Mouse (Mus musculus): ENCODE data around the gene Itsn2. TPM values are rescaled to one million over a fixed set of nuclear protein-coding genes. Genes with fewer than 3 reads are reported as not detected.
"Not testable (repeated sequence)": the region's sequence is repeated elsewhere in the genome, so short reads cannot be mapped to it uniquely, and the experiment has no call there.

Itsn2 gene
- polyA plus RNA-seq (2015; fragmentation: Nextera tagmentation; extraction: Ambion mirVana), result 38.3 and 39.6 TPM in 2 replicates

- peak; percentile 92 for ATAC-seq
- under 1% methylated on average over 45 of the region's 49 CpGs for WGBS
- Histone ChIP-seq H3K9ac (peak within 1 kb of the TSS; percentile 88), H3K4me2 (replicated peaks) (peak within 1 kb of the TSS; percentile 85), H3K4me1 (replicated peaks) (peaks cover 5% of the 10 kb centered on the region; the same call in 1 of the 2 replicates), H3K27me3 (replicated peaks) (no peaks in the 10 kb centered on the region), H3K9me3 (no peaks in the 10 kb centered on the region), H3K36me3 (no peaks in the 10 kb centered on the region), H3K27ac (peak within 1 kb of the TSS; percentile 86), H3K4me3 (replicated peaks) (peak within 1 kb of the TSS; percentile 96)
These were observed at the start of gene Itsn2, which contains the start of gene Gm3625 for GRCm38 (mm10) chr12:4592541-4593165. Gene Itsn2, plus strand, starts transcription at chr12:4592638. Gene Gm3625, minus strand, starts transcription at chr12:4592927.

GRCm38 (mm10) chr12:4544400-4544919, 48.0 kb upstream of the Itsn2 start:
- Histone ChIP-seq H3K9ac (no peak overlapping the region), H3K4me3 (replicated peaks) (no peak overlapping the region), H3K27me3 (replicated peaks) (no peaks in the 10 kb centered on the region), H3K36me3 (no peaks in the 10 kb centered on the region), H3K4me2 (replicated peaks) (no peak overlapping the region), H3K9me3 (no peaks in the 10 kb centered on the region), H3K27ac (no peak overlapping the region), H3K4me1 (replicated peaks) (no peaks in the 10 kb centered on the region; the same call in 1 of the 2 replicates)
- WGBS, result 82% methylated on average over 5 of the region's 5 CpGs
- no peak for ATAC-seq

- no peak overlapping the region for H3K27ac ChIP-seq
- H3K27me3 ChIP-seq (replicated peaks), result no peaks in the 10 kb centered on the region
- no peaks in the 10 kb centered on the region; the same call in 1 of the 2 replicates for H3K4me1 ChIP-seq (replicated peaks)
- no peak overlapping the region for H3K9ac ChIP-seq
- H3K9me3 ChIP-seq, result no peaks in the 10 kb centered on the region
- H3K4me3 ChIP-seq (replicated peaks), result no peak overlapping the region
- ATAC-seq, result no peak
- no peaks in the 10 kb centered on the region for H3K36me3 ChIP-seq
- H3K4me2 ChIP-seq (replicated peaks), result no peak overlapping the region
These were observed 47.0 kb upstream of the Itsn2 start for GRCm38 (mm10) chr12:4545425-4545824.

DNA sequence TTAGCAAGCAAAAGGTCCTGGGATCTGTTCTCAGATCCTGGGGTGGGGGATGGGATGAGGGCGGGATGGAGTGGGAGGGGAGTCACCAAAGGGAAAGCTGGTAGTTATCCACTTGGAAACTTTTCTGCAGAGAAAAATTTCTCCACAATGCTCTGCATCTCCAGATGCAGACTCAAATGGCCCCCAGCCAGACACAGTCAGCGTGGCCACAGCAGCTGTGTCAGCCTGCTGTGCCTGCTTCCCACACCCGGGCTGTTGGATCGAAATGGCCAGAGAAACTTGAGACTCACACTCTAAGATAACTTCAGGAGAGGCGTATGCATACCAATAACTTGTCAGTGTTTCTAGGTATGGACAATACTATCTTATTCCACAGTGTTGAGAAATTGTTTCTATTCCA, 45.9 kb upstream of the Itsn2 start:
- no peak overlapping the region for H3K4me2 ChIP-seq (replicated peaks)
- H3K9ac ChIP-seq, result no peak overlapping the region
- H3K9me3 ChIP-seq, result no peaks in the 10 kb centered on the region
- H3K27me3 ChIP-seq (replicated peaks), result no peaks in the 10 kb centered on the region
- no peaks in the 10 kb centered on the region for H3K36me3 ChIP-seq
- WGBS, result 50% methylated on average over 5 of the region's 5 CpGs
- H3K4me1 ChIP-seq (replicated peaks), result no peaks in the 10 kb centered on the region; the same call in 1 of the 2 replicates
- H3K27ac ChIP-seq, result no peak overlapping the region
- ATAC-seq, result peak; percentile 51
- no peak overlapping the region for H3K4me3 ChIP-seq (replicated peaks)

DNA sequence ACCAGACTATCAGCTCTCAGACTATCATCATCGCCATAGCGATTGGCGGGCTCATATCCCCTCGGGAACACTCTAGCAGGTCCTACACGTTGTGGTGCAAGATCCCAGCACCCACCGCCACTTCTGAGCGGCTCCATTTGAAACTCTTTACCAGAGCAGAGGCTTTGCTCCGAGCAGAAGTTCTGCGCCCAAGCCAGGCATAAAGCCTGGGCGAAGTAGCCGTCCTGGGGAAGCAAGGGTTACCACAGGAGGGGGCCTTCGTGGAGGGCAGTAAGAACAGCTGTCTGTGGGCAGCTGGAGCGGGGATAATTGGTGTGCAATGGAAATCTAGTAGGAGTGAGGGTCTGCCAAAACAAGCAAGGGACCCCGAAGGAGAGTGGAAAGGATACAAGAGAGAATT, 44.9 kb upstream of the Itsn2 start:
- Histone ChIP-seq H3K4me2 (replicated peaks) (no peak overlapping the region), H3K27me3 (replicated peaks) (no peaks in the 10 kb centered on the region), H3K9me3 (no peaks in the 10 kb centered on the region), H3K9ac (no peak overlapping the region), H3K27ac (no peak overlapping the region), H3K36me3 (no peaks in the 10 kb centered on the region), H3K4me3 (replicated peaks) (no peak overlapping the region), H3K4me1 (replicated peaks) (no peaks in the 10 kb centered on the region; the same call in 1 of the 2 replicates)
- WGBS, result 67% methylated on average over 14 of the region's 14 CpGs
- no peak for ATAC-seq

DNA sequence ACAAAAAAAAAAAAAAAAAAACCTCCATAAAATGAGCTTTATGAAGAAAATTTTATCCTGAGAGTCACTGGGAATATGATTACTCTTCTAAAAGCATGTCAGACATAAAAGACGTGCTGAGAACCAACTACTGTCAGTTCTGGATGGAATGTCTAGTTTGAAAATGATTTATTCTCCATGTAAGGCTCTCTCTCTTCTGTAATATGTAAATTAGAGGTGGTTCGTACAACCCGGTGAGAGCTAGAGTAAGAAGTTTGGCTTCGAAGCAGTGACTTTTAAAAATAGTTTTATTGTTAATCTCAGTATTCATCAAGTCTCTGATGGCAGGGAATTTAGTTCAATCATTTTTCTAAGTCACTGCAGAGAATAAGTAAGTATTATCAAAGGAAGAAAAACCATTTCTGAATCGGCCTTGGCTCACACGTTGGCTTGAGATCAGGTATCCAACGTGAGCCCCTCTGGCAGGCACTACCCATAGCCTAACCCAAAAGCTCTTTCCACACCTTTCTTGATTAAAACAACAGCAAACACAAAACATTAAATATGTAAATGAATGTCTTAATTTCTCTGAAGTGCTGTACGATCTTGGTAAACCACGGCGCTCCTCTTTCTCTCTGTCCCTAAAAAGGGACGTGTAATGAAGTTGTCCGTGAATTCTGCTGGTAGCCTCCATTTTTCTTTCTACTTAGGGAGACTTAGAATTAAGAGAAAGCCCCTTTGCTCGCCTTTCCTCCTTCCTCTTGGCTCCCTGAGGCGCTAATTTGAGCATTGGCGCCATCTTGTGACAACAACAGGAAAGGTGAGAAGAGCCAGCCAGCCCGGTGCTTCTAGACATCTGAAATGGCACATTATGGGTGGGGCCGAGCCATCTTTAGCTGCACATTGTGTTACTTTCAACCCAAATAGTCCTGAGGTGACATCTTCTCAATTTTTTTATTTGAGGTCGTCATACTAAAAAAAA, 44.1 kb upstream of the Itsn2 start:
- H3K9ac ChIP-seq, result no peak overlapping the region

GRCm38 (mm10) chr12:4553704-4554103, 38.7 kb upstream of the Itsn2 start:
- H3K4me2 ChIP-seq (replicated peaks); H3K4me3 ChIP-seq (replicated peaks); H3K9me3 ChIP-seq; H3K36me3 ChIP-seq; H3K27ac ChIP-seq; ATAC-seq; H3K9ac ChIP-seq; H3K4me1 ChIP-seq (replicated peaks); H3K27me3 ChIP-seq (replicated peaks): not testable (repeated sequence)
- WGBS, result 67% methylated on average over 3 of the region's 3 CpGs

More for the DNA sequence above, 44.1 kb upstream of the Itsn2 start:
- Histone ChIP-seq H3K4me1 (replicated peaks) (no peaks in the 10 kb centered on the region; the same call in 1 of the 2 replicates), H3K27ac (no peak overlapping the region), H3K9me3 (no peaks in the 10 kb centered on the region), H3K4me2 (replicated peaks) (peak overlapping the region; percentile 41), H3K36me3 (no peaks in the 10 kb centered on the region), H3K4me3 (replicated peaks) (peak overlapping the region; percentile 12; the same call in 1 of the 2 replicates), H3K27me3 (replicated peaks) (no peaks in the 10 kb centered on the region)
- 22% methylated on average over 18 of the region's 18 CpGs for WGBS
- ATAC-seq, result peak; percentile 68

DNA sequence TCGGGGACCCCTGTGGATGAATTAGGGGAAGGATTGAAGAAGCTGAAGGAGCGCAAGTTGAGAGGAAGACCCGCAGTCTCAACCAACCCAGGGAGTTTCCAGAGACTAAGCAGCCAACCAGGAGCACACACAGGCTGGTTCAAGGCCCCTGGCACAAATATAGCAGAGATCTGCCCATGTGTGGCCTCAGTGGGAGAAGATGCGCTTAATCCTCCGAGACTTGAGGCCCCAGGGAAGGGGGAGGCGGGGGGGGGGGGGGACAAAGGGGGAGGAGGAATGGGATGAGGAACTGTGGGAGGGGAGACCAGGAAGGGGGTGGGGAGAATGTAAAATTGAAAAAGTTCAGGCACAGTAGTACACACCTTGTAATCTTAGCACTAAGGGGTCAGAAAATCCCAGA, 37.0 kb upstream of the Itsn2 start:
- Histone ChIP-seq H3K4me3 (replicated peaks) (no peak overlapping the region), H3K4me1 (replicated peaks) (no peaks in the 10 kb centered on the region; the same call in 1 of the 2 replicates), H3K36me3 (no peaks in the 10 kb centered on the region), H3K9me3 (no peaks in the 10 kb centered on the region), H3K9ac (no peak overlapping the region), H3K27ac (no peak overlapping the region), H3K4me2 (replicated peaks) (no peak overlapping the region), H3K27me3 (replicated peaks) (no peaks in the 10 kb centered on the region)
- no peak for ATAC-seq
- WGBS, result 70% methylated on average over 5 of the region's 6 CpGs

DNA sequence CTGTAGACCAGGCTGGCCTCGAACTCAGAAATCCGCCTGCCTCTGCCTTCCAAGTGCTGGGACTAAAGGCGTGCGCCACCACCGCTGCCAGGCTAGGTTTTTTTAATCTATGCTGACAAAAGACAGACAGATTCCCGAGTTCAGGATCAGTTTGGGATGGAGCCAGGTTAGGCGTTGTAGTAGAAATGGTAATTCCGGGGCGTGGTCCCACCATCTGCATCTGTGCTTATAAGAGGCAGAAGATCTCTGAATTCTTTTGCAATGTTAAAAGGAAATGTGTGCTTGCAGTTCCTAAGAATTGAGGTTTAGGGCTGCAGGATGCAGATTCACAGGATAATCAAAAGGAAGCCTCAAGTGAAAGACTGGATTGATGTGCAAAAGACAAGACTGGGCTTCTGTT, 35.5 kb upstream of the Itsn2 start:
- Histone ChIP-seq H3K9ac (no peak overlapping the region), H3K4me2 (replicated peaks) (no peak overlapping the region), H3K4me3 (replicated peaks) (no peak overlapping the region), H3K4me1 (replicated peaks) (no peaks in the 10 kb centered on the region; the same call in 1 of the 2 replicates), H3K27me3 (replicated peaks) (no peaks in the 10 kb centered on the region), H3K36me3 (no peaks in the 10 kb centered on the region), H3K9me3 (no peaks in the 10 kb centered on the region), H3K27ac (no peak overlapping the region)
- ATAC-seq, result no peak
- 82% methylated on average over 9 of the region's 9 CpGs for WGBS

DNA sequence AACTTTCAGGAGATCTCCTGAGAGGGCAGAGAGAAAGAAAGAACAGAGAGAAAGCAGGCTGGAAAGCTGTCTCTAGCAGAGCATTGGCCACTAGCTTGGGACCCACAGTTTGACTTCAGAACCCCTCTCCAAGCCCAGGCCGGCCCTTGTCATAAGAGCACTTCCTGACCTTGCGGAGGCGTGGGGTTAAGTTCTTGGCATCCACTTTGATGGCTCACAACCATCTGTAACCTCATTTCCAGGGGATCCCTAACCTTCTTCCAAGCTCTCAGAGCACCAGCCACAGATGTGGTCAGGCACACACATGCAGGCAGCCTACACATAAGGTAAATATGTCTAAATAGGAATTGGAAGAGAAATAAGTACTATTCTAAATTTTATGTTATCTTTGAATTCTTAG, 35.0 kb upstream of the Itsn2 start:
- WGBS, result 71% methylated on average over 3 of the region's 3 CpGs
- Histone ChIP-seq H3K9ac (no peak overlapping the region), H3K27me3 (replicated peaks) (no peaks in the 10 kb centered on the region), H3K9me3 (no peaks in the 10 kb centered on the region), H3K4me1 (replicated peaks) (no peaks in the 10 kb centered on the region; the same call in 1 of the 2 replicates), H3K36me3 (no peaks in the 10 kb centered on the region), H3K27ac (no peak overlapping the region), H3K4me2 (replicated peaks) (no peak overlapping the region), H3K4me3 (replicated peaks) (no peak overlapping the region)
- ATAC-seq, result no peak

DNA sequence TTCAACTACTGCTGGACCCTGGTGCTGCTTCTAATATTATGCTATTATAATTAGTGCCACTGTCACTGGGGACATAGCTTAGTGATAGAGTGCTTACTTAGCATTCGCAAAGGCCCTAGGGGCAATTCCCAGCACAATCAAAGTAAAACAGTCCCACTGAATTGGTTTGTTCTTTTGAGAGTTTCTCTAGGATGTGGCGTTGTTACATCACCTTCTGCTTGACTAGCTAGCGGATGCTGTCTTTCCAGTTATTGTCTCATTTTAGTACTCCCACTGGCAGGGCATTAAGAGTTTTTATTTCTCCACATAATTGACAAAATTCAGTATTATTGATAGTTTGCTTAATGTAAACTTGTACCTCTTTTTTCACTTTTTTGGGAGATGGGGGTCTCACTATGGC, 34.4 kb upstream of the Itsn2 start:
- ATAC-seq, result no peak
- Histone ChIP-seq H3K4me2 (replicated peaks) (no peak overlapping the region), H3K27me3 (replicated peaks) (no peaks in the 10 kb centered on the region), H3K4me1 (replicated peaks) (no peaks in the 10 kb centered on the region; the same call in 1 of the 2 replicates), H3K9ac (no peak overlapping the region), H3K9me3 (no peaks in the 10 kb centered on the region), H3K27ac (no peak overlapping the region), H3K4me3 (replicated peaks) (no peak overlapping the region), H3K36me3 (no peaks in the 10 kb centered on the region)
- WGBS, result 93% methylated on average over 3 of the region's 3 CpGs

All from intestine, embryonic 15.5 days (tissue).